Mouse (Mus musculus): Measurements from ENCODE around the gene Capn1.

GRCm38 (mm10) chr19:6013691-6014090 is 2.0 kb downstream of the Capn1 start:
- TF ChIP-seq CTCF (IDR thresholded peaks at IDR 0.05; ENCODE audit: low read depth, low read length) = no peak
- TF ChIP-seq GATA1 (IDR thresholded peaks at IDR 0.05; ENCODE audit: borderline replicate concordance, low read length) = no peak
- TF ChIP-seq POLR2AphosphoS5 (IDR thresholded peaks at IDR 0.05; ENCODE audit: insufficient replicate concordance, low read depth, low read length) = no peak
- no peak for TF ChIP-seq GATA2 (IDR thresholded peaks at IDR 0.05; ENCODE audit: borderline replicate concordance, low read depth, low read length)

Measured in G1E (cell line).